Mouse (Mus musculus) liver, embryonic 15.5 days (tissue): ENCODE data around the gene Aim2. TPM values are rescaled to one million over a fixed set of nuclear protein-coding genes. Genes with fewer than 3 reads are reported as not detected.
A peak's percentile ranks its signal among the peaks of the same experiment; 100 is the strongest.

Experiments
- ATAC-seq: fragments of 200-750 bp; cut with Nextera tagmentation; 2 replicates; pipeline ENCODE4 v1.8.0; 2017; ENCODE audit warnings: moderate number of reproducible peaks, mild to moderate bottlenecking, moderate library complexity; ENCODE audit not compliant: insufficient read depth
- H3K27ac ChIP-seq: fragments of 300-500 bp; sonication (generic); replicated peaks from 2 replicates; pipeline ENCODE4 v1.5.1; 2015; ENCODE audit warnings: mild to moderate bottlenecking, inconsistent platforms
- H3K27me3 ChIP-seq: fragments of 300-500 bp; sonication (generic); 2 replicates; pipeline ENCODE4 v1.6.1; 2015; ENCODE audit warnings: mild to moderate bottlenecking, inconsistent platforms
- H3K36me3 ChIP-seq: fragments of 300-500 bp; sonication (generic); replicated peaks from 2 replicates; pipeline ENCODE4 v1.6.1; 2015; ENCODE audit warnings: moderate library complexity, mild to moderate bottlenecking, inconsistent platforms
- H3K4me1 ChIP-seq: fragments of 300-500 bp; sonication (generic); replicated peaks from 2 replicates; pipeline ENCODE4 v1.6.1; 2015; ENCODE audit warnings: inconsistent platforms
- H3K4me2 ChIP-seq: fragments of 300-500 bp; sonication (generic); 2 replicates; pipeline ENCODE4 v1.6.1; 2015; ENCODE audit warnings: moderate library complexity, mild to moderate bottlenecking, inconsistent platforms
- H3K4me3 ChIP-seq: fragments of 300-500 bp; sonication (generic); replicated peaks from 2 replicates; pipeline ENCODE4 v1.5.1; 2015; ENCODE audit warnings: mild to moderate bottlenecking, inconsistent platforms
- H3K9ac ChIP-seq: fragments of 300-500 bp; sonication (generic); 2 replicates; pipeline ENCODE4 v1.6.1; 2015; ENCODE audit warnings: moderate library complexity, mild to moderate bottlenecking, inconsistent platforms
- H3K9me3 ChIP-seq: fragments of 300-500 bp; sonication (generic); replicated peaks from 2 replicates; pipeline ENCODE4 v1.6.1; 2016; ENCODE audit warnings: inconsistent platforms
- WGBS: fragments of 180-500 bp; shearing (Covaris S2); methylation state at CpG from one replicate; pipeline ENCODE4 v1.1.7; 2015; ENCODE audit warnings: mixed read lengths; ENCODE audit not compliant: insufficient replicate concordance; 5-methylcytosine and 5-hydroxymethylcytosine counted together
- polyA plus RNA-seq: library from polyadenylated mRNA; unstranded; fragments of >200 nt; fragmentation: Nextera tagmentation; extraction: Ambion mirVana; gene quantifications from 2 replicates; pipeline ENCODE4 v1.2.1, GENCODE M21; 2015

The Aim2 gene
- polyA plus RNA-seq, 1 experiment from 2014 or later = 3.3 TPM

DNA sequence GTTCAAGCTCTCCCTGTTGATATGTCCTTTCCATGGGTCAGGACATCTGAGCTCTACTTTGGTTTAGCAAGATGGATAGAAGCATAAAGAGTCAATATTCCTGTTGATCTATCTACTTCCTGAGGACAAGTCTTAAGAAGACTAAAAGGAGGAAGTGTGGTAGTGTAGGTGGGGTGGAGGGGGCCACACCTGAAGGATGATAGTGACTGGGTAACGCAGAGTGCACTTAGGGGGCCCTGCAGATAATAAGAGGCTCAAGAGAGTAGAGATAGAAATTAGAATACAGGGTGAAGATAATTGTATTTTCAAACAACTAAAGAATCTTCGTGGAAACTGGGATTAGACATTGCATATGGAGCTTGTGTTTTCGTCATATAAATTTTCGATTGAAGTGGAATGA is 5.6 kb upstream of the Aim2 start:
- Histone ChIP-seq H3K4me1 (peaks cover 37% of the 10 kb centered on the region), H3K4me3 (no peak overlapping the region), H3K9me3 (no peaks in the 10 kb centered on the region), H3K4me2 (no peak overlapping the region), H3K9ac (no peak overlapping the region), H3K27ac (no peak overlapping the region), H3K36me3 (no peaks in the 10 kb centered on the region), H3K27me3 (peaks cover 14% of the 10 kb centered on the region; the same call in 1 of the 2 replicates)
- no peak for ATAC-seq
- 63% methylated on average over 4 of the region's 4 CpGs for WGBS

DNA sequence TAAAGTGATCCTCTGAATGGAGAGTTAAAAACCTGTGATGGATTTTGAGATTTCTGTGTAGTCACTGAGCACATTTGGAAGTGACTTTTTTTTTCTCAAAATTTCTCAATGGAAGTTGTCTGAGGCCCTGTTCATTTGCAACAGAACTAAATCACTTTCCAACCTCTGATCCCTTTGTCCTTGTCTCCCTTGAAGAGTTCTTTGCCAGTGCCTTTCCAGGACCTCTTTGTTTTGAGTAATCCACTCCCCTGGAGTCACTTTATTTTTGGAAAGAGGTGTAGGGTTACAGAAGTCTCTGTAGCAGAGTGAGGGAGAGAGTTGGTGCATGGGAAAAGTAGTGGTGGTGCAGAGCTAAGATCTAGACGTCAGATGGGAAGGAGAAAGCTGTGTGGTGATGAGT is 2.2 kb upstream of the Aim2 start:
- Histone ChIP-seq H3K4me3 (no peak overlapping the region), H3K36me3 (no peaks in the 10 kb centered on the region; the same call in 1 of the 2 replicates), H3K9ac (no peak overlapping the region), H3K9me3 (no peaks in the 10 kb centered on the region), H3K4me2 (no peak overlapping the region), H3K27ac (no peak overlapping the region), H3K4me1 (peaks cover 41% of the 10 kb centered on the region), H3K27me3 (peaks cover 8% of the 10 kb centered on the region; the same call in 1 of the 2 replicates)
- ATAC-seq = no peak
- WGBS = 28% methylated on average over 1 of the region's 1 CpGs

DNA sequence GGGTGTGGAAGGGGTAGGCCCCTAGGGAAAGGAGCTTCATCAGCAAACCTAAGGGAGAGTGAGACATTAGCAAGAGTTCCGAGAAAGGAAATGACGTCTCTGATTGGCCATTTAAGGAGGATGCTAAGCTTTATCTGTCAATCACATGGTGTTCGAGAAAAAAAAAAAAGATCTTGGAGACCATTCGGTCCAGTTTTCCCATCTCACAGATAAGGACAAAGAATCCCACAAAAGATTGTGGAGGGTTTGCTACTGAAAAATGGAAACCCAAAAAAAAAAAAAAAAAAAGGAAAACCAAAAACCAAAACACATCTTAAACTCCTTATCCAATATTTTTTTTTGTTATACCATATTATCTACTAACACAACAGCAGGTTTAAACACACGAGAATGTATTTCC is 1.5 kb upstream of the Aim2 start:
- Histone ChIP-seq H3K27me3 (peaks cover 8% of the 10 kb centered on the region; the same call in 1 of the 2 replicates), H3K27ac (no peak overlapping the region), H3K4me2 (no peak overlapping the region; the same call in 1 of the 2 replicates), H3K4me1 (peaks cover 44% of the 10 kb centered on the region), H3K9ac (no peak overlapping the region), H3K36me3 (no peaks in the 10 kb centered on the region; the same call in 1 of the 2 replicates), H3K4me3 (no peak overlapping the region), H3K9me3 (no peaks in the 10 kb centered on the region)
- ATAC-seq = no peak
- 50% methylated on average over 5 of the region's 5 CpGs for WGBS

- Histone ChIP-seq H3K27ac (peak overlapping the region; percentile 77), H3K4me3 (peak overlapping the region; percentile 59), H3K36me3 (no peaks in the 10 kb centered on the region; the same call in 1 of the 2 replicates), H3K9ac (peak overlapping the region; percentile 64), H3K4me2 (peak overlapping the region; percentile 78), H3K9me3 (no peaks in the 10 kb centered on the region), H3K27me3 (peaks cover 6% of the 10 kb centered on the region; the same call in 1 of the 2 replicates), H3K4me1 (peaks cover 48% of the 10 kb centered on the region)
- peak; percentile 82 for ATAC-seq
- 2% methylated on average over 6 of the region's 6 CpGs for WGBS
These were observed 733 bp upstream of the Aim2 start for GRCm38 (mm10) chr1:173349946-173350345.

DNA sequence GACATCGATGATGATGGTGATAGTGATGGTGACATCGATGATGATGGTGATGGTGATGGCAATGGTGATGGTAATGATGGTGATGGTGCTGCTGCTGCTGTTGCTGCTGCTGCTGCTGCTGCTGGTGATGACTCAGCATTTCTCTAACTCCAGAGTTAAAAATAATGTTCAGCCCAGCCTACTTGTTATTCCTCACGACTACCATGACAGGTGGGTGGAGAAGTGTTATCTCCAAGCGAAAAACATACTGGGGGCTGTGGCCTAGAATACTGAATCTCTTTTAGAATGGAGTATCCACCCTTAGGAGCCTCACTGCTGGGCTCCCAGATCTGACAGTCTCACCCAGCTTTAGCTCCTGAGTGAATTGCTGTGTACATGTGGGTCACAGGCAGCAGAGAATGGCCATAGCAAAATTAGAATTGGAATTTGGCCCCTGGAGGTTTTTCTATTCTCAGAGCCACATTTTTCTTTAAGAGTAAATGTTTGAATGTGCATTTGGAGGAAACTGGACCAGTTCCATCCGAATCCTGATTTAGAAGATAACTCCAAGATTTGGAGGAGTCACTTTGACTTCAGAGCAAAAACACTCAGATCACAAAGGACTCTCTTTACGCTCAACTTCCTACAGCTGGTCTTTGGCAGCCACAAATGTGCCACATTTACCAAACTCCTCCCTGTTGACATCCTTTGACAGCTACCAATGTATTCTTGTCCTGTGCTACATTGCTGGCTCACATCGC is 4.6 kb downstream of the Aim2 start:
- Histone ChIP-seq H3K4me2 (peak overlapping the region; percentile 47), H3K4me1 (peaks cover 37% of the 10 kb centered on the region), H3K9me3 (no peaks in the 10 kb centered on the region), H3K27ac (peak overlapping the region; percentile 83), H3K27me3 (no peaks in the 10 kb centered on the region), H3K36me3 (no peaks in the 10 kb centered on the region; the same call in 1 of the 2 replicates), H3K9ac (no peak overlapping the region), H3K4me3 (no peak overlapping the region)
- peak; percentile 76 for ATAC-seq
- WGBS = 54% methylated on average over 7 of the region's 7 CpGs

- no peak overlapping the region for H3K4me2 ChIP-seq
- peaks cover 25% of the 10 kb centered on the region for H3K4me1 ChIP-seq
- H3K9me3 ChIP-seq = no peaks in the 10 kb centered on the region
- no peak overlapping the region for H3K4me3 ChIP-seq
- H3K36me3 ChIP-seq = no peaks in the 10 kb centered on the region; the same call in 1 of the 2 replicates
- H3K27me3 ChIP-seq = no peaks in the 10 kb centered on the region
- no peak overlapping the region for H3K9ac ChIP-seq
- 80% methylated on average over 2 of the region's 2 CpGs for WGBS
- no peak overlapping the region for H3K27ac ChIP-seq
- no peak for ATAC-seq
These were observed 6.0 kb downstream of the Aim2 start for GRCm38 (mm10) chr1:173356699-173357098.

DNA sequence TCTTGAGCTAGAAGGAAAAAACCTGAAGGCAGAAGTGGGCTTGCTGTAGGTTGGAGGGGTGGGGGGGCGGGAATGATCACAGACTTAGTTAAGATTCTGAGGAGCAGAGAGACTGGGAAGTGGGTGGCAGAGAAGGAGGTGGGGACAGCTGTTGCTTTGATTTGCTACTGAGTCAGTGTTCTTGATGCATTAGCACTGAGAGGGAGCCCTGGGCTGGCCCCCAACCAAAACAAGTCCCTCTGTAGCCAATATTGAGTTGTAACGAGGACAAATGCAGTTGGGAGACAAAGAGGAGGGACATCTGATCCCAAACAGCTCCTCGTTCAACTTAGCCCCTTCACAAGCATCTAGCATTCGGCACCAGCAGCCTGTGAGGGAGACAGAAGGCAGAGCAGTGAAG is 7.1 kb downstream of the Aim2 start:
- no peak overlapping the region for H3K9ac ChIP-seq
- WGBS = 27% methylated on average over 4 of the region's 4 CpGs
- H3K4me3 ChIP-seq = no peak overlapping the region
- no peaks in the 10 kb centered on the region; the same call in 1 of the 2 replicates for H3K36me3 ChIP-seq
- no peak for ATAC-seq
- no peaks in the 10 kb centered on the region for H3K27me3 ChIP-seq
- H3K9me3 ChIP-seq = no peaks in the 10 kb centered on the region
- peaks cover 25% of the 10 kb centered on the region for H3K4me1 ChIP-seq
- H3K4me2 ChIP-seq = no peak overlapping the region
- H3K27ac ChIP-seq = no peak overlapping the region

- 61% methylated on average over 4 of the region's 4 CpGs for WGBS
- Histone ChIP-seq H3K4me3 (no peak overlapping the region), H3K27me3 (peaks cover 16% of the 10 kb centered on the region), H3K9ac (no peak overlapping the region), H3K9me3 (no peaks in the 10 kb centered on the region), H3K4me2 (no peak overlapping the region), H3K4me1 (peaks cover 17% of the 10 kb centered on the region), H3K36me3 (no peaks in the 10 kb centered on the region), H3K27ac (no peak overlapping the region)
- ATAC-seq = no peak
These were observed 9.1 kb downstream of the Aim2 start for GRCm38 (mm10) chr1:173359590-173360290.

DNA sequence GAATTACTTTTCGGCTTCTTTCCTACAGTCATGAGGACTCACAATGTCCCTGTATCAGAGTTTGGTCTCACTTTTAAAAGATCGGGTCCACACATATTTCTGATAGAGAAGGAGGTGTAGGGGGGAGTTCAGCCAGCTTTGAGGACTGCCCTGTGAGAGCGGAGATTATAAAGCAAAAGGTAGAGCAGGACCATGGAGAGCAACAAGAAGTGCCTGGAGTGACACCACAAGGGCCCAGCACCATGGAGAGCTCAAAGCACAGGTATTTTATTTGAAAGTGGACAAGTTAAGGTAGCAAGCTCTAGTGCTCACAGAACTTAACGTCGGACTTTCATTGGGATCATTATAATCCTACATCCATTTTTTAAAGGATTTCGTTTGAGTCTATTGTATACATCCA is 11.0 kb downstream of the Aim2 start:
- H3K4me2 ChIP-seq = no peak overlapping the region
- H3K9me3 ChIP-seq = no peaks in the 10 kb centered on the region
- no peaks in the 10 kb centered on the region for H3K36me3 ChIP-seq
- peaks cover 13% of the 10 kb centered on the region for H3K4me1 ChIP-seq
- no peak for ATAC-seq
- no peak overlapping the region for H3K9ac ChIP-seq
- H3K4me3 ChIP-seq = no peak overlapping the region
- 24% methylated on average over 6 of the region's 6 CpGs for WGBS
- H3K27me3 ChIP-seq = peaks cover 35% of the 10 kb centered on the region
- no peak overlapping the region for H3K27ac ChIP-seq

GRCm38 (mm10) chr1:173363436-173363835 is 12.8 kb downstream of the Aim2 start:
- no peak overlapping the region for H3K4me3 ChIP-seq
- H3K27me3 ChIP-seq = peaks cover 53% of the 10 kb centered on the region
- WGBS = 75% methylated on average over 2 of the region's 2 CpGs
- H3K9me3 ChIP-seq = no peaks in the 10 kb centered on the region
- H3K9ac ChIP-seq = no peak overlapping the region
- ATAC-seq = no peak
- no peak overlapping the region for H3K4me2 ChIP-seq
- H3K27ac ChIP-seq = no peak overlapping the region
- H3K36me3 ChIP-seq = no peaks in the 10 kb centered on the region
- peaks cover 19% of the 10 kb centered on the region for H3K4me1 ChIP-seq

- Histone ChIP-seq H3K27me3 (peaks cover 61% of the 10 kb centered on the region), H3K4me1 (peaks cover 19% of the 10 kb centered on the region), H3K36me3 (no peaks in the 10 kb centered on the region), H3K4me2 (no peak overlapping the region), H3K9ac (no peak overlapping the region), H3K9me3 (no peaks in the 10 kb centered on the region), H3K4me3 (no peak overlapping the region), H3K27ac (no peak overlapping the region)
- no peak for ATAC-seq
- WGBS = 74% methylated on average over 4 of the region's 4 CpGs
These were observed 13.6 kb downstream of the Aim2 start for GRCm38 (mm10) chr1:173364125-173364800.
